Mouse (Mus musculus): ENCODE results near the gene Tmem184c. TPM values are rescaled to one million over a fixed set of nuclear protein-coding genes. Genes with fewer than 3 reads are reported as not detected.

Tmem184c gene
- polyA plus RNA-seq, 1 experiment from 2014 or later: 6.7 TPM

GRCm38 (mm10) chr8:77549881-77550580 lies 60.5 kb downstream of the Tmem184c start:
- Histone ChIP-seq H3K36me3 (replicated peaks; ENCODE audit: insufficient read depth, low read length) (peaks cover 26% of the 10 kb centered on the region), H3K27me3 (ENCODE audit: insufficient read depth, low read length) (no peaks in the 10 kb centered on the region), H3K4me2 (ENCODE audit: low read depth, low read length) (peak overlapping the region; percentile 93), H3K4me3 (ENCODE audit: low read depth, low read length) (peak overlapping the region; percentile 90), H3K27ac (ENCODE audit: low read depth) (peak overlapping the region; percentile 93), H3K9me3 (ENCODE audit: low read length) (no peaks in the 10 kb centered on the region), H3K9ac (replicated peaks) (peak overlapping the region; percentile 94), H3K4me1 (ENCODE audit: insufficient read depth) (0 out of 2 replicates have a peak, but pooled peaks cover 2% of the 10 kb centered on the region)
- TF ChIP-seq EP300 (IDR thresholded peaks at IDR 0.05; ENCODE audit: low read depth) (no peak), CTCF (IDR thresholded peaks at IDR 0.05; ENCODE audit: low read depth) (peak; percentile 79)
- DNase-seq (peak; percentile 46), ATAC-seq (peak; percentile 20)
- WGBS (ENCODE audit: insufficient replicate concordance): 10% methylated on average over 7 of the region's 7 CpGs

- no peaks in the 10 kb centered on the region for H3K27me3 ChIP-seq (ENCODE audit: insufficient read depth, low read length)
- H3K27ac ChIP-seq (ENCODE audit: low read depth): peak within 1 kb of the TSS; percentile 93
- H3K9ac ChIP-seq (replicated peaks): peak within 1 kb of the TSS; percentile 94
- DNase-seq (peak; percentile 93), ATAC-seq (peak; percentile 95)
- no peaks in the 10 kb centered on the region for H3K9me3 ChIP-seq (ENCODE audit: low read length)
- WGBS (ENCODE audit: insufficient replicate concordance): 4% methylated on average over 42 of the region's 42 CpGs
- 0 out of 2 replicates have a peak, but pooled peaks cover 2% of the 10 kb centered on the region for H3K4me1 ChIP-seq (ENCODE audit: insufficient read depth)
- no peak for TF ChIP-seq CTCF (IDR thresholded peaks at IDR 0.05; ENCODE audit: low read depth)
- TF ChIP-seq EP300 (IDR thresholded peaks at IDR 0.05; ENCODE audit: low read depth): no peak
- peak within 1 kb of the TSS; percentile 90 for H3K4me3 ChIP-seq (ENCODE audit: low read depth, low read length)
- H3K36me3 ChIP-seq (replicated peaks; ENCODE audit: insufficient read depth, low read length): peaks cover 23% of the 10 kb centered on the region
- H3K4me2 ChIP-seq (ENCODE audit: low read depth, low read length): peak within 1 kb of the TSS; percentile 93
Observed at GRCm38 (mm10) chr8:77549121-77549706, 61.3 kb downstream of the Tmem184c start, which contains the start of gene Prmt9. TSS of gene Prmt9 (plus strand) at chr8:77549397.

Other genes starting within 250 kb of the Tmem184c start
- gene Arhgap10, start 92.7 kb downstream of the Tmem184c start, polyA plus RNA-seq (2015; fragmentation: Nextera tagmentation; extraction: Ambion mirVana): 3.9 and 4.1 TPM in 2 replicates
- gene Prmt9, start 61.3 kb downstream of the Tmem184c start, polyA plus RNA-seq (2015; fragmentation: Nextera tagmentation; extraction: Ambion mirVana): 5.7 and 6.3 TPM in 2 replicates
- 2.5 and 3.2 TPM in 2 replicates for gene Ednra, start 113.8 kb upstream of the Tmem184c start, polyA plus RNA-seq (2015; fragmentation: Nextera tagmentation; extraction: Ambion mirVana)